Mouse (Mus musculus) testis, adult 2 months (tissue): Measurements from ENCODE around the gene Gsdma. TPM values are rescaled to one million over a fixed set of nuclear protein-coding genes. Genes with fewer than 3 reads are reported as not detected.
"Not testable (repeated sequence)": the region's sequence is repeated elsewhere in the genome, so short reads cannot be mapped to it uniquely, and the experiment has no call there.

ENCODE experiments used
- H3K27ac ChIP-seq: fragments of 200-500 bp; 2 replicates; pipeline ENCODE4 v1.5.1; 2012; ENCODE audit warnings: low read depth, low read length; ENCODE audit not compliant: control insufficient read depth, insufficient read depth
- H3K27me3 ChIP-seq: fragments of 200-500 bp; 2 replicates; pipeline ENCODE4 v1.6.1; 2012; ENCODE audit warnings: mild to moderate bottlenecking, low read length, moderate library complexity; ENCODE audit not compliant: control insufficient read depth, insufficient read depth
- H3K36me3 ChIP-seq: fragments of 200-500 bp; 2 replicates; pipeline ENCODE4 v1.6.1; 2012; ENCODE audit warnings: mild to moderate bottlenecking, low read length; ENCODE audit not compliant: control insufficient read depth, insufficient read depth
- H3K4me1 ChIP-seq: fragments of 200-500 bp; 2 replicates; pipeline ENCODE4 v1.6.1; 2012; ENCODE audit warnings: low read length; ENCODE audit not compliant: control insufficient read depth, insufficient read depth
- H3K4me3 ChIP-seq: fragments of 200-500 bp; 2 replicates; pipeline ENCODE4 v1.5.1; 2012; ENCODE audit warnings: low read depth, mild to moderate bottlenecking, low read length, moderate library complexity, mixed read lengths; ENCODE audit not compliant: control insufficient read depth
- CTCF ChIP-seq: fragments of 200-500 bp; IDR thresholded peaks from 2 replicates; pipeline ENCODE4 v1.5.1; 2012; ENCODE audit warnings: low read depth, mild to moderate bottlenecking, inconsistent platforms, low read length, moderate library complexity; ENCODE audit not compliant: control insufficient read depth, insufficient read depth, insufficient replicate concordance
- POLR2A ChIP-seq: fragments of 200-500 bp; IDR thresholded peaks from 2 replicates; pipeline ENCODE4 v1.6.1; 2012; ENCODE audit warnings: low read depth, mild to moderate bottlenecking, inconsistent platforms, low read length, moderate library complexity; ENCODE audit not compliant: control insufficient read depth
- polyA plus RNA-seq: library from polyadenylated mRNA; depleted of rRNA; stranded (reverse); fragments of >200 nt; gene quantifications from 2 replicates; pipeline ENCODE4 v1.2.3, GENCODE M21; 2012; rRNA removed

Gsdma gene
- polyA plus RNA-seq, result 5.5 and 6.7 TPM in 2 replicates

DNA sequence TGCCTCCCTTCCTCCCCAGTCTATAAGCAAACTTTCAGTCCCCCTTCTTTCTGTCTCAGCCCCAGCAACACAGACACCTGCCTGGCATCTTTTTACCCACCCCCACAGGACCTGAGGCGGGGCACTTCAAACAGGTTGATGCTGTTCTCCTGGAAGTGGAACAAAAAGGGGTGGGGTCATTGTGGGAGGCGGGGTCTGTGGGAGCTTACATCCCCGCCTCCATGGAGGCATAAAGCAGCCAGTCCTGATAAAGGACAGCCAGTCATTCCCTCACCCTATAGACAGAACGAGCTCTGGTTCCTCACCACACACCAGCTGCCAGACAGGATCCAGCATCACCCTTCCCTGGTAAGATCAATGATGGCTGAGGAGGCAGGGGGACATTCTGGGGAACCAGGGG lies at the start of gene Gsdma:
Gsdma (plus strand) TSS at position 261 of the 400 bp plus-strand sequence.
- Histone ChIP-seq H3K36me3 (no peaks in the 10 kb centered on the region), H3K27ac (no peak within 1 kb of the TSS), H3K4me3 (no peak within 1 kb of the TSS), H3K27me3 (no peaks in the 10 kb centered on the region), H3K4me1 (no peaks in the 10 kb centered on the region)
- TF ChIP-seq CTCF, result no peak
- no peak for TF ChIP-seq POLR2A

DNA sequence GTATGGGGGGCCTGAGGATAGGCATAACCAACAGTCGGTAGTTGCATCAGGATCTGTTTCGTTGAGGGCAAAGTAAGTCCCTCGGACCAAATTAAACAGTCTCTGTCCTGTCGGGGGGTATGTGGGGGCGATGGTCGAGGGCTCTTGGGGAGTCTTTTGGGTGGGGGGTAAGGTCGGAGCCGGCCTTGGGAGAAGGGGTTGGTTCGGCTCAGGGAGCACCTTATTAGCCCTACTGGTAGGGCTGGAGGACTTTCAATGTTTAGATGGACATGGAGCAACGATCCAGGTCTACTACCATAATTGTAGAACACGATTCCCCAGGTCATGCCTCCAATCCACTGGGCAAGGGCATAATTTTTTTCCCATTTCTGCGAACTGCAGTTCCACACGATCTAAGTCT lies 43.4 kb upstream of the Gsdma start:
- no peak overlapping the region for H3K4me3 ChIP-seq
- H3K4me1 ChIP-seq, result no peaks in the 10 kb centered on the region
- no peak for TF ChIP-seq POLR2A
- TF ChIP-seq CTCF, result no peak
- no peaks in the 10 kb centered on the region for H3K36me3 ChIP-seq
- no peaks in the 10 kb centered on the region for H3K27me3 ChIP-seq
- H3K27ac ChIP-seq, result no peak overlapping the region

DNA sequence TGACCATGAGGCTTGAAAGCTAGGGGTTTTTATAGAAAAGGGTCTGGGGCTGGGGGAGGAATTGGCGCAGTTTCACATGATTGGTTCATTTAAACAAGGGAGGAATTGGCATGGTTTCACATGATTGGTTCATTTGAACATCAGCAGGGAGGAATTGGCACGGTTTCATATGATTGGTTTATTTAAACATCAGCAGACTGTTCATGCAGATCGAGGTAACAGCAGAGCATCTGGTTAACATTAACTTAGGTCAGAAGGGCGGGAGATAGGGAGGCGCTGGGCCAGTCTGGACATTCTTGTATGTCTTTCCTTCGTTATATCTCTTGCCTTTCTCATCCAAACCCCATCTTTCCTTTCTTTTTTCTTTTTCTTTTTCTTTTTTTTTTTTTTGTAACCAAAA lies 40.2 kb upstream of the Gsdma start:
- H3K4me3 ChIP-seq, H3K36me3 ChIP-seq, H3K27me3 ChIP-seq, H3K27ac ChIP-seq, H3K4me1 ChIP-seq: not testable (repeated sequence)

DNA sequence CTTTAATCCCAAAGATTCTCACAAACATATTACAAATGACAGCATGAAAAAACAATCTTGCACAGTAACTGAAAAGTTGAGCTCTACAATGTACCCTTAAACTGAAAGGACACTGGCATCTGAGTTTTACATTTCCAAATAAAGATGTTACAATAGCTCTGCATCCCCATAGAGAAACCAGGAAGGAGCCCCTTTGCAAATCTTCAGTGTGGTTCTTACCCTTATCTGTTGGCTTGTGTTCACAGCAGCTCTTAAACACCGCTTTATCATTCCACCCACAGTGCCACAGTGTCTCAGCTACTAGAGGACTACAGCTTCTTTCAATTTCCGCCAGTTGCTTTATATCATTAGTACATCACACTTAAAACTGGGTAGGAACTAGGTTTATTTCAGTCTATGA lies 39.8 kb upstream of the Gsdma start:
- H3K27ac ChIP-seq, H3K27me3 ChIP-seq, H3K36me3 ChIP-seq, H3K4me1 ChIP-seq, H3K4me3 ChIP-seq: not testable (repeated sequence)

DNA sequence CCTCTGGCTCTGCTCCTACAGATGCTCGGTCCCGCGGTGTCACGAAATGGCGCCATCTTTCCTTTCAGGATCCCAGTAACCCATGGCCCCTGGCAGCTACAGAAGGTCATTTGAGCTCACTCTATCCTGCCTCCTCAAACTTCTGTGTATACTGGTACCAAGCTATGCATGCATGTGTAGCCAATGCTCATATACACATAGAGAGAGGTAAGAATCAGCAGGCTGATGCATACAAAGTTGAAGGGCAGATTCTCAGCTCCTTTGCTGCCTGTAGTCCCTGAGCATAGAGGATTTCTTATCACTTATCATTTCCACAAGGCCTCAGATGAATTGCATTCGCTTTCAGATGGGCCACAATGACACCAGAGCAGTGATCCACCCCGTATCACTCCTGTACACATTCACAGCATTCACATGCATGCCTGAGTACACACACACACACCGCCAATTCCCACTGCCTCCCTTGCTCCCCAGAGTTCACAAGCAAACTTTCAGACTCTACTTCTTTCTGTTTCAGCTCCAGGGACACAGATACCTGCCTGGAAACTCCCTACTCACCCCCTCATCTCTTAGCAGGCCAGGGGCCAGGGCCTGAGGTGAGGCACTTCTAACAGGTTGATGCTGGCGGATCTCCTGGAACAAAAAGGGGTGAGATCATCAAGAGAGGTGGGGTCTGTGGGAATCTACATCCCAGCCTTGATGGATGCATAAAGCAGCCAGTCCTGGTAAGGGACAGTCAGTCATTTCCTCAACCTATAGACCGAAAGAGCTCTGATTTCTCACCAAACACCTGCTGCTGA lies 38.3 kb upstream of the Gsdma start, which contains the start of the genes Gm12355 and Gsdma3:
Gm12355 (minus strand) TSS at position 51 of the 800 bp plus-strand sequence.
Gsdma3 (plus strand) TSS at position 750 of the 800 bp plus-strand sequence.
- Histone ChIP-seq H3K4me3 (no peak within 1 kb of the TSS), H3K27ac (no peak within 1 kb of the TSS), H3K4me1 (no peaks in the 10 kb centered on the region), H3K27me3 (no peaks in the 10 kb centered on the region), H3K36me3 (no peaks in the 10 kb centered on the region)
- TF ChIP-seq CTCF (no peak), POLR2A (no peak)

DNA sequence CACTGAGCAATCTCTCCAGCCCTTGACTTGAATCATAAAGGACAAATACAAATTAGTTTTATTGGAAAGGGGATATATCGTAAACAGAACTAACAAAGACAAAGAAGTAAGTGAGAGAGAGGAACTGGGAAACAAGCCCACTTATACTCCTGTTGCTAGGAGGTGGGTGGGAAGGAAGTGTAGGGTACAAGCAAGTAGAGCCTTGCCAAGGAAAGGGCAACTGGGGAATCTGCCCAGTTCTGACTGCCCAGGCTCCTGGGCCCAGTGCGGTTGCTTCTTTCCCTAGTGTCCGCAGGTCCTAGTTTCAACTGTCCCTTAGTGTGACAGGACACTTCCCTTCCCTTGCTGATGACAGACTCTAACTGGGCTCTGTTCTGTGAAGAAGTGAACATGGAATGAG lies 35.4 kb upstream of the Gsdma start:
- TF ChIP-seq POLR2A, result no peak
- no peak for TF ChIP-seq CTCF
- H3K27me3 ChIP-seq, result no peaks in the 10 kb centered on the region
- no peak overlapping the region for H3K4me3 ChIP-seq
- H3K36me3 ChIP-seq, result no peaks in the 10 kb centered on the region
- no peak overlapping the region for H3K27ac ChIP-seq
- H3K4me1 ChIP-seq, result no peaks in the 10 kb centered on the region

DNA sequence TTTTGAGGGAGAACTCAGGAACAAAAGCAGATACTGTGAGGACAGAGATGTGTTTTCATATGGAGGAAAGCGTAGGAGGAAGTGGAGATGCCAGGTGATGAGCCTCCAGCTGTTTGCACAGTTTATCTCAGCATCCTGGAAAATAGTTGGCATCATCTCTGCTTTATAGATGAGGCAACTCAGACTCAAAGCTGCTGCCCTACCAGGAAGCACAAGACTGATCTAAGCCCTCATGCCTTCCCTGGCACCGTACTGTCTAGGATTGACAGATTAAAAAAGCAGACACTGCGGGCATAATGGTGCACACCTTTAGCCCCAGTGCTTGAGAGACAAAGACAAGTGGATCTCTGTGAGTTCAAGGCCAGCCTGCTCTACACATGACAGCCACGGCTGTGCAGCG lies 33.5 kb upstream of the Gsdma start:
- no peak overlapping the region for H3K27ac ChIP-seq
- TF ChIP-seq POLR2A, result no peak
- no peak for TF ChIP-seq CTCF
- no peaks in the 10 kb centered on the region for H3K4me1 ChIP-seq

DNA sequence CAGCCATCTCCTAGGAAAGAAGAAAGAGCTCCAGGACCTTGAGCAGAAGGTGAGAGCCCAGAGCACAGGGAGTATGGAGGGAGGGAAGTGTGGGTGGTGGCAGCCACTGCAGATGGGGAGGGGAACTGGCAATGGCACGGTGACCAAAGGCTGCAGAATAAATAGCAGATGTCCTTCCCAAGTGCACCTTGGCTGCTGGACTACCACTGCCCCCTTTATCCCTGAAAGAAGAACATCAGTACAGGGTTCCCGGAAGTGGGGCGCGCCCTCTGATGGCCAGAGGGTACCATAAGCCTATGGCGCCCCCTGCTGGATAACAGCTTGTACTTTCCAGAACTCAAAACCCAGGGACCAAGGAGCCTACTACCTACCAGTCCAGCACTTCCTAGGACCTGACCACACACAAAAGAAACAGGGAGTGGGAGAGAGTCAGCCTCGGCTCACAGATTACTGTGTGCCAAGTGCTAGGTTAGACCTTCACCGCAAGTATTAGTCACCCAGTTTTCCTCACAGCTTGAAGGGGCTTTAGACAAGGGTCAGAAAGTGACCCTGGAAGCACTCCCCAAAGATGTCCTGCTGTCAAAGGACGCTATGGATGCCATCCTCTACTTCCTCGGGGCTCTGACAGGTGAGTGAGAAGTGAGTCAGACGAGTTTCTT lies 28.7 kb upstream of the Gsdma start:
- not testable (repeated sequence) for H3K4me1 ChIP-seq, H3K27me3 ChIP-seq, H3K27ac ChIP-seq, H3K36me3 ChIP-seq
- peak overlapping the region; percentile 34 for H3K4me3 ChIP-seq
- TF ChIP-seq CTCF, result peak; percentile 39; the same call in 1 of the 2 replicates

More for the DNA sequence above, 33.5 kb upstream of the Gsdma start:
- Histone ChIP-seq H3K27me3 (no peaks in the 10 kb centered on the region), H3K4me3 (no peak overlapping the region), H3K36me3 (no peaks in the 10 kb centered on the region)
